Mouse (Mus musculus) T-helper 2 cell (primary cell): Measurements from ENCODE around the gene Rab11fip3.
"Not testable (repeated sequence)": the region's sequence is repeated elsewhere in the genome, so short reads cannot be mapped to it uniquely, and the experiment has no call there.

ENCODE experiments used
- in situ Hi-C: fragments of 300-600 bp; cut with MboI, MseI; formaldehyde crosslinking; loops from one replicate; pipeline ENCODE4 v1.15.1; 2025; ENCODE audit warnings: high pct_unique_total_duplicates

The Rab11fip3 gene

DNA sequence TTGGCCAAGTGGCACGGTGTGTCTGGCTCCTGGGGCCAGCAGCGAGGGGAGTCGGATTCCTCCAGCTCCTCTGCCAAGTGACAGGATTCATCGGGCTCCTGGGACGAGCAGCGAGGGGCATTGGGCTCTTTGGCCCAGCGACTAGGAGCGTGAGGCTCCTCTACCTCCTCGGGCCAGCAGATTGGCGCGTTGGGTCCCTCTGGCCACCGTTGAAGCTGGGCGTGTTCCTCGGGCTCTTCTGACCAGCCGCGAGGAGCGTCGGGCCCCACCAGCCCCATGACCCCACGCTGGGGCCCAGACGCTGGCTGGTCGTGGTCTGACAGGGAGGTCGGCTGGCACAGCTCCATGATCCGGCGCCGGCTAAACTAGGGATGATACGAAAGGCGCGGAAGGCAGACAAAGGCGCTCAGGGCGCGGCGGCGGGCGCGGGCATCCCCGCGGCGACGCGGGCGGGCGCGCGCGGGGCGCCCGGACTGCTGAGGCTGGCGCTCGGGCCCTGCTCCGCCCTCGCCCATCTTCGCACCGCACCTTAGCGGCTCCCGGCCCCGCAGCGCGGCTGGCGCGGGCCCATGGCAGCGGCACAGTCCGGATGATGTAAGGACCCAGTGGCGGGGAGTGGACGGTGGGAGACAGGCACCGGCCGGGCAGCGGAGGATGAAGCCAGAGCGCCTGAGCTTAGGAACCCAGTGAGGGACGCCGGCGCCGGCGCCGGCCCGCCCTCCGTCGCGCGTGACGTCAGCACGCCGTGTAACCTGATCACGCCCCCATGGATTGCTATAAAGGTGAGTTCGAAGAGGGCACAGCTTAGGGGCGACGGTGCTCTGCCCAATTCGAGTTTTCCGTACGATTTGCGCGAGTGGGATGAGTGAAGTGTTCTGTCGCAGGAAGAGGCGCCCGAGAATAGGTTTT is at the start of gene Rab11fip3:
Rab11fip3 (minus strand) TSS at position 725 of the 909 bp plus-strand sequence.
- in situ Hi-C loops, result no loop called here

DNA sequence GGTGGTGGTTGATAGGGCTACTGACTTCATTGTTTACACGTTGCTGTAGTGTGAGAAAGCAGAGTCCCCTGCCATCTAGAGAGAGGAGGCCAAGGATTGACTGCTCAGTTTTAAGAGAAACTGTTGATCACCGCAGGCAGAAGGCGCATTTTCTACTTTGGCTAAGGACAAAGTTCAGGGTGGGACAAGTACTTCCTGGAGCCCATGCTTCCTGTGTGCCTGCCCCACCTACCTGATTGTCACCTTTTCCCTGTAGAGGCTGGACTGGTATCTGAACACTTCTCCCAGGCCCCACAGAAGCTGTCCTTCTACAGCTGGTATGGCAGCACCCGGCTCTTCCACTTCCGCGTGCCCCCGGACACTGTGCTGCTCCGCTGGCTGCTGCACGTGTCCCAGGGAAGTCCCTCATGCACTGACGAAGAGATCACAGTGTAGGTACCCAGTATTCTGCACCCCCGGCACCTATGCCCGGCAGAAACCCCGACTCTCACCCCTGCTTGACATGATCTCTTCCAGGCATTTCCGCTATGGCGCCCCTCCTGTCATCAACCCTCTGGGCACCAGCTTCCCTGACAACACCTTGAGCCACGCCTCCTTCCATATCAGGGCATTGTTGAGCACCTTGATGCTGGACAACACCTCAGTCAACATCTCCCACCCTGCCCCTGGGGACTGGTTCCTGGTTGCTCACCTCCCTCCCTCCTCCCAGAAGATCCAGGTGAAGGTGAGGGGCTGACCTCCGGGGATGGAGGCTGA is 47.3 kb upstream of the Rab11fip3 start:
- in situ Hi-C loops, result no loop called here

DNA sequence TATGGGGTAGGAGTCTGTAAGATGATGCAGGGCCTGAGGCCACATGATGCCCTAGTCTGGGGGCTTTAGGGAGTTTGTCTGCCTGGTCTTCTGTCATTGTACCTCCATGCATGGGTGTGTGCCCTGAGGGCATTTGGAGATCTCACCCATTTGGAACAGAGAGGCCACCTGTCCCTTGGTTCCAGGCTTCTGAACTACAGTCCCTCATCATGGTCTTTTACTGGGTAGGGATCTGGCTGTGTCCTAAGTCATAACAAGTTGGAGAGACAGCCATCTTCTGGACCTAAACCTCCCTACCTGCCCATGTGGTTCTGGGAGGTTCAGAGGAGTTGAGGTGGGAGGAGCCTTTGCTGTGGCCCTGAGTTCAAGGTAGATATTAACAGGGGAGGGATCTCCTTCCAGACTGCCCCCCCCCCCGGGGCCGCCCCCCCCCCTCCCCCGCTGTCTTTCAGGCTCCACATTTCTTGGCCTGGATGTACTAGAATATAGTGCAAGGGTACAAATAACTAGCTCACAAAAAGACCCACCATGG is 46.7 kb upstream of the Rab11fip3 start:
- in situ Hi-C loops, result no loop called here

- in situ Hi-C loops, result no loop called here
These were observed 46.0 kb upstream of the Rab11fip3 start for GRCm38 (mm10) chr17:26115205-26115898.

DNA sequence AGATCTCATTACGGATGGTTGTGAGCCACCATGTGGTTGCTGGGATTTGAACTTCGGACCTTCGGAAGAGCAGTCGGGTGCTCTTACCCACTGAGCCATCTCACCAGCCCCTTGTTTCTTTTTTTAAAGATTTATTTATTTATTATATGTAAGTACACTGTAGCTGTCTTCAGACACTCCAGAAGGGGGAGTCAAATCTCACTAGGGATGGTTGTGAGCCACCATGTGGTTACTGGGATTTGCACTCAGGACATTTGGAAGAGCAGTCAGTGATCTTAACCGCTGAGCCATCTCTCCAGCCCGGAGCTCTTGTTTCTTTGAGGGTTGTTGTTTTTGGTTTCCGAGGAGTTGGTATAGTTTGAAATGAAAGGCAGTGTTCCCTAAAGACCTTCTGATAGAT is 45.1 kb upstream of the Rab11fip3 start:
- in situ Hi-C loops, result not testable (repeated sequence)

DNA sequence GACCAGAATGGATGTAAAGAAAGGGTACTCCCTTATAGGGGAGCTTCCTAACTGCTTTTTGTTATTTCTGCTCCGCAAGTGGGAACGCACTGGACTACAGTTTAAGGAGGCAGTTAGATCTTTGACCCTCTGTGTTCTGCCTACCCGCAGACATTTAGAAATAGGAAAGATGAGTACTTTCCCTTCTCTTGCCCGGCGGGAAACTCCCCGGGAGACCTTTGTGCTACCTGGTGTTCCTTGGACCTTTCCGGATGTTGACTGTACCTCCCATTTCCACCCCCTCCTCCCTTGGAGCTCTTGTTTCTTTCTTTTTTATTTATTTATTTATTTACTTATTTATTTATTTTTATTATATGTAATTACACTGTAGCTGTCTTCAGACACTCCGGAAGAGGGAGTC is 44.7 kb upstream of the Rab11fip3 start:
- in situ Hi-C loops, result no loop called here

DNA sequence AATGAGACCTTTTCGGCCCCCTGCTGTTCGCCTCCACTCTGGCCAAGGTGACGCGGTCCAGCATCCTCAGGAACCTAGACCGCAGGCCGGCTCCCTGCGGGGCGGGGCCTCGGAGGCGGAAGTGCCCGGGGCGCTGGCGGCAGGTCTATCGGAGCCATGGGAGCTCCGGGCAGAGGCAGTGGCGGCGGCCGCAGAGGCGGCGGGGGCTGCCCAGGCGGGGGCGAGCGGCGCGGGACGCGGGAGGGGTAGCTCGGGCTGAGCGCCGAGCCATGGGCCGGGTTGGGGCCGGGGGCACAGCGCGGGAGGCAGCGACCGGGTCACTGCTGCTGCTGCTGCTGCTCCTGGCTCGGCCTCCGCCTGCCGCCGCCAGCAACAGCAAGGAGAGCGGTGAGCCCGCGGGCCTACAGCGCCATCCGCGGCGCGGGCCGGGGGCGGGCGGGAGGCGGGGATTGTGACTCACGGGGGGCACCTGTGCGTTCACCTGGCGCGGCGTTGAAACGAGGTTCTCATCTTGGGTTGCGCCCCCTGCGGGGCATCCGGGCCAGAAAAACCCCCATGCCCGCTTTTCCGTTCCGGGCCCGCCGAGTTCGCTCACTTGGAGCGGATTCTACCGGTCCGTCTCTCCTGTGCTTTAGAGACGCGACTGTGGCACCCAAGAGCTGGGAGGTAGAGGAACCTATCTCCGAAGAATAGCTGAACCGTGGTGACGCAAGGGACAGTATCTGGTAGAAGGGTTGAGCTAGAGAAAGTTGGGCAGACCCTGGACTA is 44.0 kb upstream of the Rab11fip3 start, which contains the start of gene Tmem8:
Tmem8 (plus strand) TSS at position 119 of the 768 bp plus-strand sequence.
- in situ Hi-C loops, result no loop called here

DNA sequence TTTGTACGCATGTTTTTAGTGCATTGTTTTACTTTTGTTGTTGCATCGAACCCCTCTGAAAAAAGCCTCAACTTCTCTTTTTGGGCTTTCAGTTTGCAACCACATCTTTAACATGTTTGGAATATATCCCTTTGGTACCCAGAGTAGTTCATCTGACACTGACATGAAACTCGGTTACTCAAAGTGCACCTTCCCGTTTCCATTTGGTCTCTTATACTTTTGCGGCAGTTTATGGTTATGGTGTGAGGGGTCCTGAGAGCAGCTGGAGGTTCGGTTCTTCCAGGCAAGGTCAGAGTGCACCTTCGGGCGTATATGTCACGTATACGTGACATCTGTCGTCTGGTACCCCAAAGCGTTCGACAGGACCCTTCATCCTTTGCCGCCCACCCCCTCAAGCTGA is 43.4 kb upstream of the Rab11fip3 start:
- in situ Hi-C loops, result no loop called here

- in situ Hi-C loops, result no loop called here
These were observed 42.4 kb upstream of the Rab11fip3 start for GRCm38 (mm10) chr17:26111722-26112121.

DNA sequence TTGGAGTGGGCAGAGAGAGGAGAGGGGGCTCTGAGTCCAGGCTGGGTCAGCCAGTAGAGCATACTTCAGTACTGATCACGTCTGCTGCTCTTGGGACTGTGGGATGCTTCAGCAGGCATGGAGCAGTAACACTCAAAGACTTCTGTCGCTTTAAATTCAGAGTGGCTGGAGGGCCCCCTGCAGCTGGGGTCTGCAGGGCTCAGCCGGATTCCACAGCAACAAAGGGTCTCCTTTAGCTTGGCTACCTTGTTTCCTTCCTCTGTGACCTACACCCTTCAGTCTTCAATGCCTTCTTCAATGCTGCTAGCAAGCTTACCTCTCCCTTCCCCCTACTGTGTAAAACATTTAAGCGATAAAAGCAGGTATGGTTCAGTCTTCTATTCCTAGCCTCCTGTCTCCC is 41.7 kb upstream of the Rab11fip3 start:
- in situ Hi-C loops, result no loop called here

DNA sequence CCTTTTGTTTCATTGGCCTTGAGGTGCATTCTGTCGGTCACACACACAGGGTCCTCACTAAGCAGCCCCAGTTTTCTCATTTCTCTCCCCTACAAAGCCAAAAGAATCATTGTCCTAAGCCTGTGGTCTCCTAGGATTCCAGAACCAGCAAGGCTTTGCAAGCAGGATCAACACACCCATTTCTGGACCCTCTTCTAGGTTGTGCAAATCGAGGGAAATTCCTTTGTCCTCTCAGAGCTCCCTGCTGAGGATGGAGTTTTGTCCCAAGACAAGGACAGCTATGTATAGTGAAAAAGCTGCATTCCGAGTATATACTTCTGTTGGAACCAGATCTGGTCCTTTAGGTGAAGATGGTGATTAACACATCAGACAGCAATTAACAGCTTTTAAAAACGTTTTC is 40.8 kb upstream of the Rab11fip3 start:
- in situ Hi-C loops, result no loop called here

DNA sequence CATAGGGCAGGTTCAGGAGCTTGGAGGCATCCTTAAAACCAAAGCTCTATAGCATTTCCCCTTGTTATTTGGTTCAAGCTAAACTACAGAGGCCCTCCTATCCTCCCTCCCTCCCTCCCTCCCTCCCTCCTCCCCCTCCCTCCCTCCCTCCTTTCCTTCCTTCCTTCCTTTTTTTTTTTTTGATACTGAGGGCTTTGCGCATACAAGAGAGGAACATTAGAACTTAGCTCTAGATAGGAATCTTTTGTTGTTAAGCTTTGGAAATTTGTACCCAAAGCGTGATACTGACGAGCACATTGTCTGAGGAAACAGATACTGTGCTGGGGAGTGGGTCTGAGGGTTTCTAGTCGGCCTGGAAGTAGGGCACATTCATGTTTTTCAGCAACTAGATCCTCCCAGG is 36.3 kb upstream of the Rab11fip3 start:
- in situ Hi-C loops, result no loop called here

GRCm38 (mm10) chr17:26101478-26101877 is 32.1 kb upstream of the Rab11fip3 start:
- in situ Hi-C loops, result no loop called here

- in situ Hi-C loops, result no loop called here
These were observed 30.8 kb upstream of the Rab11fip3 start for GRCm38 (mm10) chr17:26100166-26100565.

DNA sequence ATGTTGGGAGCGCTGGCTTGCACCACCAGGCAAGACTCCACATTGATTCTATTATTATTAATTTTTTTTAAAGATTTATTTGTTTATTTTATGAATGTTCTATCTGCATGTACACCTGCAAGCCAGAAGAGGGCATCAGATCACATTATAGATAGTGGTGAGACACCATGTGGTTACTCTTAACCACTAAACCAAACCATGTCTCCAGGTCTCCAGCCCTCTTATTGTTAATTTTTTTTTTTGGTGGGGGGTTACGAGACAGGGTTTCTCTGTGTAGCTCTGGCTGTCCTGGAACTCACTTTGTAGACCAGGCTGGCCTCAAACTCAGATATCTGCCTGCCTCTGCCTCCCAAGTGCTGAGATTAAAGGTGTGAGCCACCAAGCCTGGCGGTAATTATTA is 30.0 kb upstream of the Rab11fip3 start:
- in situ Hi-C loops, result not testable (repeated sequence)

DNA sequence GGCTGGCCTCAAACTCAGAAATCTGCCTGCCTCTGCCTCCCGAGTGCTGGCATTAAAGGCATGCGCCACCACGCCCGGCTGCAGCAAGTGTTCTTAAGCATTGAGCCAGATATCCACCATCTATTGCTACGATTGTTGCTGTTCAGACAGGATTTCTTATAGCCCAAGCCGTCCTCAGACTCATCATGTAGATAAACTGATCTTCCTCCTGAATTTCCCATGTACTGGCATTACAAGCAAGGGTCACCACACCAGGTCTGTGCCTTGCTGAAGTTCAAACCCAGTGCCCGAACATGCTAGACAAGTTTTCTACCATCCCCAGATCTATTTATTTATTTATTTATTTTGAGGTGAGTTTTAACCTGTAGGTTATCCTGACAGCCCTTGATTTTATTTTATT is 29.1 kb upstream of the Rab11fip3 start:
- in situ Hi-C loops, result no loop called here

- in situ Hi-C loops, result no loop called here
These were observed 25.9 kb upstream of the Rab11fip3 start, which contains the start of gene Nme4 for GRCm38 (mm10) chr17:26095121-26095740. TSS of gene Nme4 (minus strand) at chr17:26095602.

GRCm38 (mm10) chr17:26094531-26095110 is 25.3 kb upstream of the Rab11fip3 start:
- in situ Hi-C loops, result no loop called here

DNA sequence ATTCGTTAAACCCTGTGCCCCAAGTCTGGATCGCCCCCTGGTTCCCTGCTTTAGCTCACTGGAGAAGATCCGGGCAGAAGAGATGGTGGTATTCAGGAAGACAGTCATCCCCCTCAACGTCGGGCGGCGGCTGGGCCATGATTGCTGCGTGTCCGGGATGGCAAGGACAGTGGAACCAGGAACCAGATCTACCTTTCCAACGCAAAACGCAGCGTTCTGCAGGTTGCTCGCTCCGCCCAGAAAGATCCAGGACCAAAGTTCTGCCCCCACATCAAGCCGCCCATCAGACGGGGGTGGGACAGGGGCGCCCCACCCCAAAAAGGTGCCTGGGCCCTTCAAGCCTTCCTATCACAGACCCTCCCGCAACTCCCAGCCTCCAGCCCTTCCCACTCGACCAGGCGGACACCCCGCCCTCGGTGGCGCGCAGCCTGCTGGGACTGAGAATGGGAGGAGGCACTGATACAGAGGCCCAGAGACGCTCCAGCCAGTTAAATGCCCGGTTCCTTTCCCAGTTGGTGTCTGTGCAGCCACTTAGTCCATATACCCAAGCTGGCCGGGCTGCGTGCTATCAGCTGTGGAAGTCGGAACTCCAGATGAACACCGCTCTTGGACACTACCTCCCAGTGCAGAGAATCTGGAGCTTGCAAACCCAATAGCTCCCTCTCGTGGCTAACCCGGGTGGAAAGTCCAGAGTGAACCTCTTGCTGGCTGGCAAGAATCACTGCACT is 20.7 kb upstream of the Rab11fip3 start, which contains the start of gene Decr2:
Decr2 (minus strand) TSS at position 433 of the 728 bp plus-strand sequence.
- in situ Hi-C loops, result no loop called here
